25 mouse cellular contexts compared by ENCODE assay signal in the genomic region with DNA sequence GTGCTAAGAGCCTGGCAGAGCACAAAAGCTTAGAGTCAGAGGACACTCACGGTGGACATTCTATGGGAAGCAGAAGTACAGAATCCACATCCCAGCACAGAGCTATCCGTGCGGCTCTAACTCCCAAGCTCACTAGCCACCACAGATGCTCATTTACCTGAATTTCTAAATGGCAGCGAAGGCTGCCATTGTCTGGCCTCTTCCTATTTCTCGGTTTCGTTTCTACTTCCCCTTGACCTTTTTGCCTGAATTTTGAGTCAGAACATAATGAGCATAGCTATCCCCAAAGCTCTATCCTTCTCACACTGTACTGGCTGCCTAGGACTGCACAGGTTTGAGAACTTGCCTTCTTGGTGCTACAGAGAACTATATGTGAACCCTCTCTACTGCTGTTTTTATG.
DNase-seq lines count a peak whose midpoint lies in the region; ATAC-seq and TF ChIP-seq lines count a peak whose summit lies in the region.
"Had no signal": no experiment of that assay in that cellular context is flagged by ENCODE, and none has a peak within 500 bp of the region (broad histone marks: within the 10 kb centered on the region; RNA-seq: fewer than 3 reads in every experiment).

No protein-coding gene starts in this region.

- intact Hi-C loops in left cerebral cortex, postnatal 10 days (cut with DNase I) = no loop called here

- no peak overlapping the region for H3K4me2 ChIP-seq in lung, embryonic 16.5 days (ENCODE audit: low read depth, low read length)
- H3K4me2 ChIP-seq in lung, postnatal 0 days (replicated peaks; ENCODE audit: low read depth, low read length) = no peak overlapping the region
- H3K4me2 ChIP-seq in CH12.LX (ENCODE audit: insufficient read depth, low read depth, poor library complexity, severe bottlenecking) = 0 out of 2 replicates have a peak overlapping the region, but pooled peaks have one; percentile 23
- H3K4me2 ChIP-seq: embryonic facial prominence, embryonic 13.5 days; embryonic facial prominence, embryonic 15.5 days; forebrain, embryonic 12.5 days had no signal

- 97% methylated on average over 6 of the region's 6 CpGs for WGBS in lung, embryonic 16.5 days
- 88% methylated on average over 6 of the region's 6 CpGs for WGBS in lung, postnatal 0 days

- H3K4me3 ChIP-seq in lung, embryonic 16.5 days (ENCODE audit: low read length) = no peak overlapping the region
- H3K4me3 ChIP-seq in lung, postnatal 0 days (ENCODE audit: low read depth, low read length) = no peak overlapping the region
- H3K4me3 ChIP-seq in CH12.LX (replicated peaks in 1 of 3; ENCODE audit: low read depth in 2 of 3, low read length in 2 of 3, poor library complexity in 1 of 3) = no peak overlapping the region
- H3K4me3 ChIP-seq: embryonic facial prominence, embryonic 13.5 days; embryonic facial prominence, embryonic 15.5 days; erythroblast, embryonic 14.5 days; forebrain, embryonic 10.5 days; forebrain, embryonic 12.5 days had no signal

- H3K9me3 ChIP-seq in lung, embryonic 16.5 days (ENCODE audit: control insufficient read depth, low read length) = no peaks in the 10 kb centered on the region; the same call in 1 of the 2 replicates
- H3K9me3 ChIP-seq in lung, postnatal 0 days (ENCODE audit: low read length) = no peaks in the 10 kb centered on the region
- no peaks in the 10 kb centered on the region for H3K9me3 ChIP-seq in CH12.LX (replicated peaks; ENCODE audit: low read length)
- H3K9me3 ChIP-seq: embryonic facial prominence, embryonic 15.5 days; forebrain, embryonic 12.5 days had no signal

- H3K9ac ChIP-seq in lung, embryonic 16.5 days (ENCODE audit: low read length) = no peak overlapping the region
- H3K9ac ChIP-seq in lung, postnatal 0 days (replicated peaks; ENCODE audit: low read depth) = no peak overlapping the region
- H3K9ac ChIP-seq in CH12.LX (ENCODE audit: insufficient read depth, low read depth) = no peak overlapping the region
- H3K9ac ChIP-seq: embryonic facial prominence, embryonic 13.5 days; embryonic facial prominence, embryonic 15.5 days; forebrain, embryonic 12.5 days; forebrain, postnatal 0 days had no signal

- H3K27ac ChIP-seq in lung, embryonic 16.5 days (ENCODE audit: low read length) = 0 out of 2 replicates have a peak overlapping the region, but pooled peaks have one; percentile 4
- no peak overlapping the region for H3K27ac ChIP-seq in lung, postnatal 0 days (ENCODE audit: low read length)
- H3K27ac ChIP-seq in CH12.LX (ENCODE audit: insufficient read depth, low read depth) = no peak overlapping the region
- H3K27ac ChIP-seq: embryonic facial prominence, embryonic 13.5 days; embryonic facial prominence, embryonic 15.5 days; forebrain, embryonic 10.5 days; forebrain, embryonic 12.5 days had no signal

- H3K36me3 ChIP-seq in lung, embryonic 16.5 days (ENCODE audit: control insufficient read depth, insufficient read depth, low read length) = no peaks in the 10 kb centered on the region
- no peaks in the 10 kb centered on the region for H3K36me3 ChIP-seq in lung, postnatal 0 days (ENCODE audit: insufficient read depth, low read length)
- no peaks in the 10 kb centered on the region for H3K36me3 ChIP-seq in CH12.LX (replicated peaks in 1 of 2; ENCODE audit: control insufficient read depth in 1 of 2, insufficient read depth in 1 of 2, low read length in 1 of 2)
- H3K36me3 ChIP-seq: embryonic facial prominence, embryonic 13.5 days; embryonic facial prominence, embryonic 15.5 days; forebrain, embryonic 10.5 days; forebrain, embryonic 12.5 days had no signal

- no peak for TF ChIP-seq CTCF in lung, postnatal 0 days (IDR thresholded peaks at IDR 0.05)
- no peak for TF ChIP-seq CTCF in CH12.LX (conservative IDR thresholded peaks at IDR 0.05 in 1 of 2, IDR thresholded peaks at IDR 0.05 in 1 of 2; ENCODE audit: low read depth in 2 of 2, low read length in 2 of 2)

- H3K79me2 ChIP-seq in CH12.LX (replicated peaks; ENCODE audit: control insufficient read depth, extremely low read depth, insufficient read depth, poor library complexity, severe bottlenecking) = no peaks in the 10 kb centered on the region

- TF ChIP-seq EP300 in lung, postnatal 0 days (IDR thresholded peaks at IDR 0.05) = no peak
- TF ChIP-seq EP300 in CH12.LX (IDR thresholded peaks at IDR 0.05; ENCODE audit: low read length) = peak; percentile 86

- no peak for TF ChIP-seq POLR2A in CH12.LX (IDR thresholded peaks at IDR 0.05; ENCODE audit: low read depth, low read length)

- dilution Hi-C loops in CH12.LX (cut with MboI; ENCODE audit: extremely low pct_ligation_motif_present, extremely low pct_unique_long_range_greater_than_20kb, low sequenced_read_pairs) = no loop called here

- no peak for DNase-seq in lung, postnatal 0 days (ENCODE audit: low spot score)
- peak; percentile 49 for DNase-seq in CH12.LX (ENCODE audit: extremely low read depth)
- no peak for DNase-seq in heart, adult 9 months (ENCODE audit: low spot score in 2 of 2)
- DNase-seq in left cerebral cortex, postnatal 10 days (ENCODE audit: extremely low spot score in 1 of 2, low spot score in 2 of 2) = no peak
- DNase-seq: adrenal gland, adult 2 months; adrenal gland, postnatal 10 days; adrenal gland, postnatal 25 days; B cell, adult 2 months; cerebellum, adult 11 months; cerebellum, adult 18-20 months; cerebellum, adult 8-10 months; cerebellum, adult 9-11 months; cerebellum, postnatal 14 days; cerebellum, postnatal 36 days; embryo, embryonic 11 days; forebrain, postnatal 0 days had no signal

- no peaks in the 10 kb centered on the region for H3K27me3 ChIP-seq in lung, embryonic 16.5 days (ENCODE audit: control insufficient read depth, insufficient read depth, low read depth, low read length)
- H3K27me3 ChIP-seq in lung, postnatal 0 days (replicated peaks; ENCODE audit: insufficient read depth, low read length) = no peaks in the 10 kb centered on the region
- no peaks in the 10 kb centered on the region for H3K27me3 ChIP-seq in CH12.LX (replicated peaks)
- H3K27me3 ChIP-seq: embryonic facial prominence, embryonic 13.5 days; embryonic facial prominence, embryonic 15.5 days; forebrain, embryonic 12.5 days had no signal

- no peak for TF ChIP-seq RAD21 in CH12.LX (IDR thresholded peaks at IDR 0.05; ENCODE audit: low read depth, low read length)

- peaks cover 8% of the 10 kb centered on the region; the same call in 1 of the 2 replicates for H3K4me1 ChIP-seq in lung, embryonic 16.5 days (replicated peaks; ENCODE audit: control insufficient read depth, insufficient read depth, low read length)
- no peaks in the 10 kb centered on the region for H3K4me1 ChIP-seq in lung, postnatal 0 days (ENCODE audit: insufficient read depth, low read depth, low read length)
- H3K4me1 ChIP-seq in CH12.LX (ENCODE audit: control insufficient read depth in 1 of 2, insufficient read depth in 2 of 2) = peaks cover 5 to 16% of the 10 kb centered on the region in 2 experiments; a peak in 3 of 4 replicates
- H3K4me1 ChIP-seq: embryonic facial prominence, embryonic 13.5 days; embryonic facial prominence, embryonic 15.5 days; forebrain, embryonic 10.5 days; forebrain, embryonic 12.5 days had no signal

- in situ Hi-C loops in CH12.LX (cut with MboI; ENCODE audit: low pct_ligation_motif_present, low pct_unique_long_range_greater_than_20kb, low sequenced_read_pairs) = no loop called here

- ATAC-seq in lung, embryonic 16.5 days (ENCODE audit: low read depth) = no peak
- no peak for ATAC-seq in lung, postnatal 0 days
- ATAC-seq in monocyte, adult 5-6 weeks (replicated peaks; ENCODE audit: insufficient number of reproducible peaks, low FRiP score, low TSS enrichment, poor library complexity, severe bottlenecking) = 0 out of 2 replicates have a peak, but pooled peaks have one; percentile 35
- ATAC-seq: CD4-positive, CD25-positive, alpha-beta regulatory T cell, adult 4 months; forebrain, embryonic 14.5 days; forebrain, postnatal 0 days had no signal

TF ChIP-seq in CH12.LX, 34 proteins besides CTCF, POLR2A, EP300 and RAD21:
- no peak for TF ChIP-seq UBTF (IDR thresholded peaks at IDR 0.05; ENCODE audit: low read depth, low read length)
- TF ChIP-seq RCOR1 (conservative IDR thresholded peaks at IDR 0.05; ENCODE audit: low read depth, low read length) = 0 out of 2 replicates have a peak, but pooled peaks have one; percentile 43
- TF ChIP-seq IRF4 (IDR thresholded peaks at IDR 0.05; ENCODE audit: low read depth, low read length) = peak; percentile 77
